7 mouse cellular contexts compared by ENCODE assay signal in genomic region chr16:20621991-20622685, GRCm38 (mm10). TPM values are rescaled to one million over a fixed set of nuclear protein-coding genes. Genes with fewer than 3 reads are reported as not detected.
DNase-seq lines count a peak whose midpoint lies in the region; ATAC-seq and TF ChIP-seq lines count a peak whose summit lies in the region.

No protein-coding gene starts in this region.

- intact Hi-C loops in heart, postnatal 36 days (cut with DNase I): no loop called here

- ATAC-seq in forebrain, embryonic 11.5 days (replicated peaks; ENCODE audit: low FRiP score): peak; percentile 68

- H3K4me2 ChIP-seq in forebrain, embryonic 11.5 days (ENCODE audit: low read depth, low read length, severe bottlenecking): peak overlapping the region; percentile 94

- no peak for TF ChIP-seq POLR2A in brain, embryonic 14.5 days (IDR thresholded peaks at IDR 0.05; ENCODE audit: borderline replicate concordance, extremely low read depth, insufficient read depth, insufficient read length, poor library complexity, severe bottlenecking)

- peaks cover 7% of the 10 kb centered on the region for H3K4me1 ChIP-seq in forebrain, embryonic 11.5 days (replicated peaks; ENCODE audit: control insufficient read depth, insufficient read depth, low read length)

- peaks cover 6% of the 10 kb centered on the region; the same call in 1 of the 2 replicates for H3K27me3 ChIP-seq in forebrain, embryonic 11.5 days (ENCODE audit: control insufficient read depth, insufficient read depth, low read length)

- peak overlapping the region; percentile 76 for H3K4me3 ChIP-seq in forebrain, embryonic 11.5 days (ENCODE audit: low read depth, low read length)
- peak overlapping the region; percentile 76 for H3K4me3 ChIP-seq in layer of hippocampus, adult 2 months

- H3K9me3 ChIP-seq in forebrain, embryonic 11.5 days (ENCODE audit: control insufficient read depth, low read length): no peaks in the 10 kb centered on the region

- TF ChIP-seq CTCF in brain, embryonic 14.5 days (IDR thresholded peaks at IDR 0.05; ENCODE audit: borderline replicate concordance, extremely low read depth, insufficient read depth, insufficient read length): no peak
- TF ChIP-seq CTCF in layer of hippocampus, adult 2 months (conservative IDR thresholded peaks at IDR 0.05): no peak

- H3K27ac ChIP-seq in forebrain, embryonic 11.5 days (ENCODE audit: low read depth, low read length): peak overlapping the region; percentile 87
- H3K27ac ChIP-seq in layer of hippocampus, adult 2 months: peak overlapping the region; percentile 46

- WGBS in forebrain, embryonic 11.5 days: under 1% methylated on average over 37 of the region's 37 CpGs

- no peaks in the 10 kb centered on the region for H3K36me3 ChIP-seq in forebrain, embryonic 11.5 days (ENCODE audit: control insufficient read depth, insufficient read depth, low read length)

- H3K9ac ChIP-seq in forebrain, embryonic 11.5 days (ENCODE audit: low read length): peak overlapping the region; percentile 91

- DNase-seq in MN1 (ENCODE audit: low spot score): peak; percentile 87
- DNase-seq in brain, embryonic 14.5 days (ENCODE audit: low read depth): peak; percentile 87
- peak; percentile 89 for DNase-seq in forebrain, embryonic 11.5 days (ENCODE audit: low spot score)
- DNase-seq in heart, postnatal 36 days: peak; percentile 47 to 64
- peak; percentile 38 to 51 for DNase-seq in layer of hippocampus, adult 2 months (ENCODE audit: low spot score in 2 of 2)
- peak; percentile 61 for DNase-seq in lung, postnatal 14 days
- peak; percentile 71 for DNase-seq in retina, embryonic 14.5 days (ENCODE audit: low spot score)

RNA-seq across cellular contexts. Expression of gene Camk2n2, which starts 1.1 kb away (rescaled TPM):
- 82.1 and 103 TPM in 2 replicates for polyA plus RNA-seq in brain, embryonic 14.5 days (2012; rRNA removed)
- polyA plus RNA-seq in forebrain, embryonic 11.5 days (2014; fragmentation: Nextera tagmentation; extraction: Ambion mirVana): 5.0 and 5.3 TPM in 2 replicates
- 1 to 10 TPM; 1.1 to 1.2 TPM for total RNA-seq in heart, postnatal 36 days (2021)
- 10 to 100 TPM; 69.1 to 84.4 TPM for total RNA-seq in layer of hippocampus, adult 2 months (2021)

RNA-seq across cellular contexts. Expression of gene Ece2, which starts 7.5 kb away (rescaled TPM):
- polyA plus RNA-seq in brain, embryonic 14.5 days (2012; rRNA removed): 27.3 and 27.7 TPM in 2 replicates
- polyA plus RNA-seq in forebrain, embryonic 11.5 days (2014; fragmentation: Nextera tagmentation; extraction: Ambion mirVana): 4.9 and 5.6 TPM in 2 replicates
- 1 to 10 TPM in 1 of 2 experiments, under 1 TPM in 1; 0.41 to 1.2 TPM for total RNA-seq in heart, postnatal 36 days (2021)
- 10 to 100 TPM; 34.4 to 36.1 TPM for total RNA-seq in layer of hippocampus, adult 2 months (2021)

RNA-seq across cellular contexts. Expression of gene Alg3, which starts 10.6 kb away (rescaled TPM):
- polyA plus RNA-seq in brain, embryonic 14.5 days (2012; rRNA removed): 30.5 and 31.6 TPM in 2 replicates
- 46.9 and 58.9 TPM in 2 replicates for polyA plus RNA-seq in forebrain, embryonic 11.5 days (2014; fragmentation: Nextera tagmentation; extraction: Ambion mirVana)
- total RNA-seq in heart, postnatal 36 days (2021): 1 to 10 TPM; 8.7 to 8.8 TPM
- 10 to 100 TPM in 1 of 2 experiments, 1 to 10 TPM in 1; 9.7 to 15.4 TPM for total RNA-seq in layer of hippocampus, adult 2 months (2021)

RNA-seq across cellular contexts. Expression of gene Gm49333, which starts 10.7 kb away (rescaled TPM):
- not detected in 2 replicates for polyA plus RNA-seq in brain, embryonic 14.5 days (2012; rRNA removed)
- polyA plus RNA-seq in forebrain, embryonic 11.5 days (2014; fragmentation: Nextera tagmentation; extraction: Ambion mirVana): 0.68 TPM in 1 of 2 replicates, not detected in the other
- total RNA-seq in heart, postnatal 36 days (2021): not detected
- total RNA-seq in layer of hippocampus, adult 2 months (2021): not detected

RNA-seq across cellular contexts. Expression of gene Eef1akmt4, which starts 10.7 kb away (rescaled TPM):
- polyA plus RNA-seq in brain, embryonic 14.5 days (2012; rRNA removed): 9.2 and 16.4 TPM in 2 replicates
- polyA plus RNA-seq in forebrain, embryonic 11.5 days (2014; fragmentation: Nextera tagmentation; extraction: Ambion mirVana): 28.2 and 30.8 TPM in 2 replicates
- 1 to 10 TPM; 6.4 to 8.0 TPM for total RNA-seq in heart, postnatal 36 days (2021)
- total RNA-seq in layer of hippocampus, adult 2 months (2021): 1 to 10 TPM; 2.4 to 3.2 TPM

Comparison
In these comparisons a context has a peak if more than half of its experiments do, and no peak if none do; other contexts are left out.
1. Peak in every context shown above with its lines: DNase-seq, ATAC-seq, H3K4me3 ChIP-seq and H3K27ac ChIP-seq.
2. RNA of gene Camk2n2, which starts 1.1 kb away (total RNA-seq): 69.1 to 84.4 TPM in layer of hippocampus, adult 2 months; 1.1 to 1.2 TPM in heart, postnatal 36 days; every median in the first group is over 10 times any median in the second.
3. RNA of gene Ece2, which starts 7.5 kb away (total RNA-seq): 34.4 to 36.1 TPM in layer of hippocampus, adult 2 months; 0.41 to 1.2 TPM in heart, postnatal 36 days; every median in the first group is over 10 times any median in the second.